Mouse (Mus musculus): ENCODE measurements around the gene Myof.

GRCm38 (mm10) chr19:37876605-37877245, 166.7 kb downstream of the Myof start:
- no peak for TF ChIP-seq TAL1 (conservative IDR thresholded peaks at IDR 0.05; ENCODE audit: low read depth, low read length)
- TF ChIP-seq CTCF (IDR thresholded peaks at IDR 0.05; ENCODE audit: low read depth, low read length) = no peak
